Mouse (Mus musculus) embryonic facial prominence, embryonic 12.5 days (tissue): ENCODE measurements around the gene Rbms3. TPM values are rescaled to one million over a fixed set of nuclear protein-coding genes. Genes with fewer than 3 reads are reported as not detected.

Experiments
- ATAC-seq: fragments of 200-750 bp; cut with Nextera tagmentation; 2 replicates; pipeline ENCODE4 v1.8.0; 2017; ENCODE audit not compliant: insufficient number of reproducible peaks, insufficient read depth, low FRiP score, low TSS enrichment
- H3K27ac ChIP-seq: fragments of 300-500 bp; sonication (generic); 2 replicates; pipeline ENCODE4 v1.5.1; 2016; ENCODE audit warnings: mild to moderate bottlenecking
- H3K27me3 ChIP-seq: fragments of 300-500 bp; sonication (generic); 2 replicates; pipeline ENCODE4 v1.6.1; 2016; ENCODE audit warnings: mild to moderate bottlenecking, moderate library complexity
- H3K36me3 ChIP-seq: fragments of 300-500 bp; sonication (generic); 2 replicates; pipeline ENCODE4 v1.6.1; 2016; ENCODE audit warnings: mild to moderate bottlenecking
- H3K4me1 ChIP-seq: fragments of 300-500 bp; sonication (generic); 2 replicates; pipeline ENCODE4 v1.6.1; 2016
- H3K4me2 ChIP-seq: fragments of 300-500 bp; sonication (generic); replicated peaks from 2 replicates; pipeline ENCODE4 v1.6.1; 2016; ENCODE audit warnings: mild to moderate bottlenecking, moderate library complexity
- H3K4me3 ChIP-seq: fragments of 300-500 bp; sonication (generic); 2 replicates; pipeline ENCODE4 v1.5.1; 2016; ENCODE audit warnings: mild to moderate bottlenecking
- H3K9ac ChIP-seq: fragments of 300-500 bp; sonication (generic); 2 replicates; pipeline ENCODE4 v1.6.1; 2016; ENCODE audit warnings: mild to moderate bottlenecking, moderate library complexity
- H3K9me3 ChIP-seq: fragments of 300-500 bp; sonication (generic); 2 replicates; pipeline ENCODE4 v1.6.1; 2016; ENCODE audit warnings: mild to moderate bottlenecking, moderate library complexity
- WGBS: fragments of 180-500 bp; shearing (Covaris S2); methylation state at CpG from one replicate; pipeline ENCODE4 v1.1.7; 2016; 5-methylcytosine and 5-hydroxymethylcytosine counted together
- polyA plus RNA-seq: library from polyadenylated mRNA; unstranded; fragments of >200 nt; fragmentation: Nextera tagmentation; extraction: Ambion mirVana; gene quantifications from 2 replicates; pipeline ENCODE4 v1.2.1, GENCODE M21; 2016

Gene Rbms3
- polyA plus RNA-seq, 1 experiment from 2014 or later = 94.1 TPM

DNA sequence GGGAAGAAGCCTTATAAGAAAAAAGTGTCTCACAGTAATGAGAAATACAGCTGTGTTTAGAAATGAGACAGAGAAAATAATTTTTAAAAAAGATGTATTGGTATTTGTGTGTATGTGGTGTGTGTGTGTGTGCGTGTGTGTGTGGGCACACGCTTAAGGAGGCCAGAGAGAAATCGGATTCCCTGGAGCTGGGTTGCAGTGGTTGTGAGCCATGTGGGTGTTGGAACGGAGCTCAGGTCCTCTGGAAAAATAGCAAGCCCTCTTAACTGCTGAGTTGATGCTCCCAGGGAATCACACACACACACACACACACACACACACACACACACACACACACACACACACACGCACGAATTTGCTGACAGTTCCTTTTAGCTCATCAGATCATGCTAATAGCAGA is 900.5 kb downstream of the Rbms3 start:
- Histone ChIP-seq H3K4me3 (no peak overlapping the region), H3K9ac (no peak overlapping the region), H3K27me3 (no peaks in the 10 kb centered on the region), H3K9me3 (no peaks in the 10 kb centered on the region), H3K4me1 (no peaks in the 10 kb centered on the region), H3K36me3 (no peaks in the 10 kb centered on the region), H3K4me2 (no peak overlapping the region), H3K27ac (no peak overlapping the region)
- no peak for ATAC-seq
- 90% methylated on average over 6 of the region's 6 CpGs for WGBS

DNA sequence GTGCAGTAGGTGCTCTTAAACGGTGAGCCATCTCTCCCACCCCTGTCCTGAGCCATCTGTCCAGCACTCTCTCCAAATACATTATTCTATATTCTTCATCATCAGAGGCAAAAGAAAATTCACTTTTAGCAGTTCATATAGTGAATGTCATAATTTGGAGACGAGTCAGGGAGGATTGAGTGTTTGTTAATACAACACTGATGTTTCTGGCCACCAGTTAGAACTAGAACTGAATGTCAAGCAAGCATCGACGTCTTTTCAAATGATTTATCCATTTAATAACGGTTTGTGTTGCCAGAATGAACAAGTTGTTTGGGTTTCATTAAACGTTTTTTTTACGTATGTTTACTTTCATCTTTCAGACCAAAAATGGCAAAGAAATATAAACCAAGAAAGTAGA is 901.1 kb downstream of the Rbms3 start:
- H3K4me3 ChIP-seq = no peak overlapping the region
- no peak for ATAC-seq
- no peak overlapping the region for H3K9ac ChIP-seq
- H3K4me1 ChIP-seq = no peaks in the 10 kb centered on the region
- H3K27me3 ChIP-seq = no peaks in the 10 kb centered on the region
- no peak overlapping the region for H3K27ac ChIP-seq
- no peaks in the 10 kb centered on the region for H3K36me3 ChIP-seq
- H3K9me3 ChIP-seq = no peaks in the 10 kb centered on the region
- no peak overlapping the region for H3K4me2 ChIP-seq
- WGBS = 77% methylated on average over 7 of the region's 7 CpGs

DNA sequence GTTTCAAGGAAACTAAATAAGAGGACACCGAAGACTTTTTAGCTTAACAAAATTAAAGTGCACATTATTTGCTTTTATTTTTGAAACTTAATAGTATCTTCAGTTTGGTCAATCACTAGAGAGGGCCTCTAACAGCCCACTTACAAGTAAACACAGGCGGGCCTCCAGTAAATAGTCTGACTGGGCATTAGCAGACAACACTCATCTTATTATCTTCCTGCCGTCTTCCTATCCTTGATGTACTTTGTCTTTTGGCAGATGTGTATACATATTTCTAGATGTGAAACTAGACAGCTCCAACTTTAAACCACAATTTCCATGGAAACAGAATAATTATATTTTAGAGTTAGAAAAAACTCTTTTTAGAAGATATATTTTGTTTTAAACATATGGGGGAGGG is 901.6 kb downstream of the Rbms3 start:
- ATAC-seq = no peak
- H3K9me3 ChIP-seq = no peaks in the 10 kb centered on the region
- H3K9ac ChIP-seq = no peak overlapping the region
- no peaks in the 10 kb centered on the region for H3K27me3 ChIP-seq
- no peak overlapping the region for H3K4me3 ChIP-seq
- no peaks in the 10 kb centered on the region for H3K4me1 ChIP-seq
- WGBS = 78% methylated on average over 3 of the region's 3 CpGs
- no peaks in the 10 kb centered on the region for H3K36me3 ChIP-seq
- H3K27ac ChIP-seq = no peak overlapping the region
- no peak overlapping the region for H3K4me2 ChIP-seq

DNA sequence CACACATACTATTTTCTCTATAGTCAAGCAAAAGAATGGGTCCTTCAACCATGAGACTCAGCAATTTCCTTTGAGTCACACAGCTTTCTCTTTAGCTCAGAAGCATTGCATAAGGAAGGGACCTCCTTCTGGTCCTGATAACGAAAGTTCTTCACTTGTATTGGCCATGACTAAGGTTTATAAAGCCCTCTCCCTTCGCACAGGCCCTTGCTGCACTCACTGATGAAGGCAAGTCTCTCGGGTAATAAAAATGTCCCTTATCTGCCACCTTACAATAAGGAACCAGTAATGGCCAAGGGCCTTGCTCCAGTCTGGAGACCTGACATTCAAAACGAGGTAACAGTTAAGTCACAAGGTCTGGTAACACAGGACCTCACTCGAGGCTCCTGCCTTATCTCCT is 905.1 kb downstream of the Rbms3 start:
- Histone ChIP-seq H3K4me3 (no peak overlapping the region), H3K36me3 (no peaks in the 10 kb centered on the region), H3K27me3 (no peaks in the 10 kb centered on the region), H3K4me1 (no peaks in the 10 kb centered on the region), H3K9me3 (no peaks in the 10 kb centered on the region), H3K4me2 (no peak overlapping the region), H3K27ac (no peak overlapping the region), H3K9ac (no peak overlapping the region)
- ATAC-seq = no peak
- 84% methylated on average over 5 of the region's 5 CpGs for WGBS

DNA sequence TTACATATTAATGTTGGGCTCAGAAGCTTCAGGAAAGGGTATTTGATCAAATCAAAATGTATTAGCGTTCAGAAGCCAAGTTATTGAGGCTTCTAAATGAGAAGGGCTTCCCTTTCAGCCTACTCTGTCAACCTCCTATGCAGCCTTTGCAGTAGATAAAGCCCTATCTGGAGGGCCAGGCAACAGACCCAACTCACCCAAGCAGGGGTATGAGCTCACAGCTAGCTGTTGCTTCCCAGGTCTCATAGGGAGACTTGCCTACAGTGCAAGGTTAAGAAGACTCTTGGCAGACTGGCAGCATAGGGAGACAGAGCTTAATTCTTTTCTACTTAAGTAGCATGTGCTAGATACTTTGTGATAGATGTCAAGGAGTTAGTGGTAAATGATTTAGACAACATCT is 926.6 kb downstream of the Rbms3 start:
- no peaks in the 10 kb centered on the region for H3K4me1 ChIP-seq
- H3K27ac ChIP-seq = no peak overlapping the region
- ATAC-seq = no peak
- no peak overlapping the region for H3K4me3 ChIP-seq
- H3K4me2 ChIP-seq = no peak overlapping the region
- H3K9ac ChIP-seq = no peak overlapping the region
- no peaks in the 10 kb centered on the region for H3K27me3 ChIP-seq
- H3K36me3 ChIP-seq = no peaks in the 10 kb centered on the region
- WGBS = 97% methylated on average over 1 of the region's 1 CpGs
- H3K9me3 ChIP-seq = no peaks in the 10 kb centered on the region

DNA sequence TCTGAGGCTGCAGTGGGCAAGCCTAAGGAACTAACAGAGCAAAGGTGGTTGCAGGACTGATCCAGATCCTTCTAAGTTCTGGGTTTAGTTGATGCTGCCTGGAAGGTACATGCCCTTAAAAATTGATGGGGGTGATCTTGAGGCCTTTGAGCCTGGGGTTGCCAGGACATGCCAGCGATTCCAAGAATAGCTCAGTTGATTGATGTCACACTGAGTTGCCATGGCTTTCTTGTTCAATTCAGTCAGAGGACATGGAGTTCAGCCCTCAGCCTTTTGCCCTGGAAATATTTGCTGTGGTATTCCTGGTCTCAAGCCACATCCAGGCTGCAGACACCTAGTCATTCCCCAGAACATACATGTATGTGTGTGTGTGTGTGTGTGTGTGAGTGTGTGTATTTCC is 927.1 kb downstream of the Rbms3 start:
- 74% methylated on average over 1 of the region's 1 CpGs for WGBS
- H3K36me3 ChIP-seq = no peaks in the 10 kb centered on the region
- H3K4me1 ChIP-seq = no peaks in the 10 kb centered on the region
- H3K9me3 ChIP-seq = no peaks in the 10 kb centered on the region
- H3K4me2 ChIP-seq = no peak overlapping the region
- no peaks in the 10 kb centered on the region for H3K27me3 ChIP-seq
- no peak overlapping the region for H3K4me3 ChIP-seq
- ATAC-seq = no peak
- no peak overlapping the region for H3K9ac ChIP-seq
- H3K27ac ChIP-seq = no peak overlapping the region

DNA sequence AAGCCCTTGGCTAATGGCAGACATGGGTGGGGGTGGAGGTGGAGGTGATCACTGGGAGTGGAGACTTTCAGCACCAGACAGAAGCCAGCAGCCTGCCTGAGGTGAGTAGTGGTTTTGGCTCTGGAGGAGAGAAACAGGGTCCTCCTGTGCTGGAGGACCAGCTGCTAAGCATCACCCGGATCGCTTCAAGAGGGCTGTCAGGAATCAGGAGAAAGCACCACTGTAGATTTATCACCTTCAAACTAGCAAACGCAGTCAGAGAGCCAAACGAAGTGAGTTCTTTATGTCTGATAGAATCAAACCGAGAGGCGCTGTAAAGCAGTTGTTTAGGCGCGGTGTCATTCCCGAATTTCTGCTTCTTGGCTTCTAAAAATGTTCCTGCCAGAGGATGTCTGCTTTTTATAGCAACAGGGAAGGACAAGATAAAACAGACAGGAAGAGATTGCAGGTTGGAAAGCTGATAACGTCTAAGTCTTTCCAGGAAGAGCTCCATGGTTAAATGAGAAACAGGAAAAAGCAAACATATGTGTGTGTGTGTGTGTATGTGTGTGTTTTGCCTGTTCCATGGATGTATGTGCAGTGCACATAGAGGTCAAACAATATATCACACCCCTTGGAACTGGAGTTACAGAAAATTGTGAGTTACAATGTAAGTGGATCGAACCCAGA is 928.1 kb downstream of the Rbms3 start:
- H3K4me3 ChIP-seq = no peak overlapping the region

DNA sequence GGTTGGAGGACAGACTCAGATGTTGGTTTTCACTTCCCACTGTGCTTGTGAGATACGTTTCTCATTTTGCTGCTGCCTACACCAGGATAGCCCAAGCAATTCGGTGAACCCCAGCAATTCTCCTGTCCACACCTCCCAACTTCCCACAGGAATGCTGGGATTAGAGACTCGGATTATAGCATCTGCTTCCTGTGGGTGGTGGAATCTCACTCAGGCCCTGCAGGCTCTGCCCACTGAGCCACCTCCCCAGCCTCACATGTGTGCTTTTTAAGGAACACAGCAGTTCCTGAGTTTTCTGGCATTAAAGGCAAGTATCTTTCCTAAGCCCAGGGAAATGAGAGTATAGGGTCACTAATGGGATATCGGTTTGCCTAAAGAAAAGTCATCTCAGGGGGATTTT is 941.1 kb downstream of the Rbms3 start:
- Histone ChIP-seq H3K36me3 (no peaks in the 10 kb centered on the region), H3K9me3 (no peaks in the 10 kb centered on the region), H3K4me3 (no peak overlapping the region), H3K4me1 (no peaks in the 10 kb centered on the region), H3K27ac (no peak overlapping the region), H3K27me3 (no peaks in the 10 kb centered on the region), H3K4me2 (no peak overlapping the region), H3K9ac (no peak overlapping the region)
- ATAC-seq = no peak
- 79% methylated on average over 4 of the region's 4 CpGs for WGBS

More for the DNA sequence above, 928.1 kb downstream of the Rbms3 start:
- no peaks in the 10 kb centered on the region for H3K4me1 ChIP-seq
- ATAC-seq = no peak
- no peak overlapping the region for H3K9ac ChIP-seq
- H3K27ac ChIP-seq = no peak overlapping the region
- WGBS = 83% methylated on average over 11 of the region's 11 CpGs
- no peaks in the 10 kb centered on the region for H3K36me3 ChIP-seq
- H3K9me3 ChIP-seq = no peaks in the 10 kb centered on the region
- no peaks in the 10 kb centered on the region for H3K27me3 ChIP-seq
- H3K4me2 ChIP-seq = no peak overlapping the region

DNA sequence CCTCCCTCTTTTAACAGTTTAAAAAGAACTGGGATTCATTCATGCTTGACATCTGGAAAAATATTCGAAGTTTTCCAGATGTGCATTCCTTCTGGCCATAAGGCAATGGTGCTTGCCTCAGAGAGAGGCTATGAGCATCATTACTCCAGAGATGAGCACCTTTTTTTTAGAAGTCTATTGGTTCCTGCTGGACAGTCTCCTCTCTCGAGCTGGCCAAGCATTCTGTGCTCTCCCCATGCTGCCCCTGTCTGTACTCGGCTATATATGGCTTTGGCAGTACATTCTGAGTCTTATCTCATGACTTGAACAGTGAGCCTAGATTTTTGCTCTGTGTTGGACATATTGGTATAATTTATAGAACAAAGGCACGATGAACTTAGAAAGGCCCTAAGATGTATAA is 952.6 kb downstream of the Rbms3 start:
- no peaks in the 10 kb centered on the region for H3K36me3 ChIP-seq
- H3K27me3 ChIP-seq = no peaks in the 10 kb centered on the region
- no peak for ATAC-seq
- no peak overlapping the region for H3K4me3 ChIP-seq
- no peak overlapping the region for H3K9ac ChIP-seq
- H3K4me2 ChIP-seq = no peak overlapping the region
- H3K9me3 ChIP-seq = no peaks in the 10 kb centered on the region
- 0 out of 2 replicates have a peak, but pooled peaks cover 2% of the 10 kb centered on the region for H3K4me1 ChIP-seq
- 63% methylated on average over 4 of the region's 4 CpGs for WGBS
- no peak overlapping the region for H3K27ac ChIP-seq

DNA sequence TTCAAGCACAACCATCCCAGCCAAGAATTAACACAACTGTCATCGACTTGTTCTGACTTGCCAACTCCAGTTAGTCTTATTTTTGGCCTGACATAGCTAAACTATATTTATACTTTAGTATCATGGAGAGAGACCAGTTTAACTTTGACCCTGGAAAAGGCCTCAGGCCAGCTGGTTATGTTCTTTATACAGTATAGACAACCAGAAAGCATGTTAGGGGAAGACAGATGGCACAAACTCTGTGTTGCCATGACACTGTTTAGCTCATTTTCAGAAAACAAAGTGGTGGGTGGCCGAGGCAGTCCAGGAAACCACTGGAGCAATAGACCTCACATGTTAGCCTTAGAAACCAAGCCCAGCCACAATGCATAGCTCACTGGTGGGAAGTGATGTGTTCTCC is 953.3 kb downstream of the Rbms3 start:
- Histone ChIP-seq H3K27me3 (no peaks in the 10 kb centered on the region), H3K27ac (no peak overlapping the region), H3K9me3 (no peaks in the 10 kb centered on the region), H3K4me3 (no peak overlapping the region), H3K36me3 (no peaks in the 10 kb centered on the region), H3K4me2 (no peak overlapping the region), H3K4me1 (0 out of 2 replicates have a peak, but pooled peaks cover 2% of the 10 kb centered on the region), H3K9ac (no peak overlapping the region)
- 78% methylated on average over 2 of the region's 2 CpGs for WGBS
- ATAC-seq = no peak

DNA sequence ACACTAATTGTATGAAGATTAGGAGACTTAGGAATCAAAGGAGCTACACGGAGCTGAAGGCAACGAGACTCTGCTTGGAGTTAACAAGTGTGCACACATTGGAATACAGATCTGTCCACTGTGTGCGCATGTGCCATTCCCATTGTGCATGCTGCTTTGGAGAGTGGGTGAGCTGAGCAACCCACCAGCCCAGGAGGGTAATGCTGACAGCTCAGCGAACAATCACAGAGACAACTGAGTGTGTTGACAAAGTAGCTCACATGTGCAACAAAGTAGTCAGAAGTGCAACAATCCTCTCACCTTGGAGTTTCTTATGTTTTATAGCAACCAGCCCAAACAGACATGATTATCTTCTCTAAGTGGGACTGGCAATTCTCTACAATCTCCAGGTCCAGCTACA is 955.5 kb downstream of the Rbms3 start:
- no peak overlapping the region for H3K4me3 ChIP-seq
- no peaks in the 10 kb centered on the region for H3K9me3 ChIP-seq
- H3K27ac ChIP-seq = no peak overlapping the region
- H3K4me2 ChIP-seq = no peak overlapping the region
- H3K4me1 ChIP-seq = 0 out of 2 replicates have a peak, but pooled peaks cover 2% of the 10 kb centered on the region
- H3K27me3 ChIP-seq = no peaks in the 10 kb centered on the region
- no peaks in the 10 kb centered on the region for H3K36me3 ChIP-seq
- WGBS = 75% methylated on average over 4 of the region's 4 CpGs
- ATAC-seq = no peak
- H3K9ac ChIP-seq = no peak overlapping the region

DNA sequence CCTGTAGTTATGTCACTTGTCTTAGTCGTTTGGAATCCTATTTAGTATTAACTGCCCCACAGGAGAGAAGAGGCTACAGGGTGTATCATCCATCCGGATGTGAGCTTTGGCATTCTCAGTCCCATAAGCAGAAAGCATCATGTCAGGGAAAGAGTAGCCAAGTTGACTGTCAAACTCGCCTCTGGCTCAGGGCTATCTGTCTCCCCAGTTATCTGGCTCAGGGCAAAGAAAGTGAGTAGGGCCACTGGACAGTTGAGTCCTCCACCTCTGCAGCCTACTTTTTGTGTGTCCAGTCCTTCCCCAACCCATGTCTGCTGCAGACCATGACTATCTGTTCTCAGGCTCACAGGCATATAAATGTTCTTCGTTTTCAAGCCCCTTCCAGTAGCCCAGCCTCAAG is 968.7 kb downstream of the Rbms3 start:
- ATAC-seq = no peak
- H3K9me3 ChIP-seq = no peaks in the 10 kb centered on the region
- H3K4me3 ChIP-seq = no peak overlapping the region
- H3K4me2 ChIP-seq = no peak overlapping the region
- WGBS = 83% methylated on average over 4 of the region's 4 CpGs
- H3K27ac ChIP-seq = no peak overlapping the region
- no peaks in the 10 kb centered on the region for H3K4me1 ChIP-seq
- H3K9ac ChIP-seq = no peak overlapping the region
- H3K27me3 ChIP-seq = no peaks in the 10 kb centered on the region
- 0 out of 2 replicates have a peak, but pooled peaks cover 3% of the 10 kb centered on the region for H3K36me3 ChIP-seq
